Mouse (Mus musculus): Measurements from ENCODE around the gene Taok3.

DNA sequence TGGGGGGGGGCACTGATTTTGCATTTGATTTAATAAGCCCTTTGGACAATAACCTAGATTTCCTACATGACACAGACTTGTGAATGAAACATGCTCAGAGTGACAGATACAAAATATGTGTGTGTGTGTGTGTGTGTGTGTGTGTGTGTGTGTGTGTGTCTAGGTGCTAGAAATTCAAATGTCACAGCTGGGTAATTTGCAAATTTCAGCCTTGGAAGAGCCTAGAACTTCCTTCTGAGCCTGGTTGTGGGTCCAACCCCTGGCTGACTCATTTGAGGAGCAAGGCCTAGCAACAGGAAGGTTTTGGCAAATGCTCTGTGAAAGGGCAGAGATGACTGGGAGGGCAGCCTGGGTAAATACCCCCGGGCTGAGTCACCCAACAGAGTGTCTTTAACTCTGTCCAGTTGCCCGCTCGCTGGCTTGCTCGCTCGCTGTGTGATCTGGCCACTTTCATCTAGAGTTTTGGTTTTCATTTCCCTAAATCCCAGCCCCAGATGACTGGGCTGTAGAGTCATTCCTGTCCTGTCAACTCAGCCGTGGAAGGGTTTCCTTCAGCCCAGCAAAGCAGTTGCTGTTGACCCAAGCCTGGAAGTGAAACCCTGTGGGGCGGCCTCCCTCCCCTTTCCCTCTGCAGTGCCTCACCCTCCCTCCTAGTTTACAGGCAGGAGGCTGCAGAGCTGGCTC is 38.5 kb downstream of the Taok3 start:
- TF ChIP-seq EP300 (IDR thresholded peaks at IDR 0.05; ENCODE audit: low read depth in 1 of 2, low read length in 2 of 2): no peak
- no peak for TF ChIP-seq SMC3 (IDR thresholded peaks at IDR 0.05; ENCODE audit: low read depth, low read length)
- no peak for TF ChIP-seq GATA1 (IDR thresholded peaks at IDR 0.05; ENCODE audit: low read depth, low read length)
- no peak for TF ChIP-seq POLR2A (IDR thresholded peaks at IDR 0.05; ENCODE audit: control insufficient read depth in 1 of 2, insufficient read depth in 1 of 2, low read depth in 1 of 2, low read length in 2 of 2, poor library complexity in 1 of 2)
- no peak for TF ChIP-seq TCF12 (IDR thresholded peaks at IDR 0.05; ENCODE audit: low read depth, low read length)
- TF ChIP-seq CTCF (IDR thresholded peaks at IDR 0.05 in 2 of 3, conservative IDR thresholded peaks at IDR 0.05 in 1 of 3; ENCODE audit: control insufficient read depth in 1 of 3, insufficient read depth in 1 of 3, low read depth in 2 of 3, low read length in 3 of 3, poor library complexity in 1 of 3, severe bottlenecking in 1 of 3): no peak
- TF ChIP-seq GABPA (IDR thresholded peaks at IDR 0.05; ENCODE audit: low read depth, low read length): no peak
- no peak for TF ChIP-seq MAFK (IDR thresholded peaks at IDR 0.05; ENCODE audit: borderline replicate concordance, low read depth, low read length)
- TF ChIP-seq ZC3H11A (IDR thresholded peaks at IDR 0.05; ENCODE audit: low read depth, low read length): no peak
